Comparison of ENCODE assay signal across 19 mouse cellular contexts in the genomic region with DNA sequence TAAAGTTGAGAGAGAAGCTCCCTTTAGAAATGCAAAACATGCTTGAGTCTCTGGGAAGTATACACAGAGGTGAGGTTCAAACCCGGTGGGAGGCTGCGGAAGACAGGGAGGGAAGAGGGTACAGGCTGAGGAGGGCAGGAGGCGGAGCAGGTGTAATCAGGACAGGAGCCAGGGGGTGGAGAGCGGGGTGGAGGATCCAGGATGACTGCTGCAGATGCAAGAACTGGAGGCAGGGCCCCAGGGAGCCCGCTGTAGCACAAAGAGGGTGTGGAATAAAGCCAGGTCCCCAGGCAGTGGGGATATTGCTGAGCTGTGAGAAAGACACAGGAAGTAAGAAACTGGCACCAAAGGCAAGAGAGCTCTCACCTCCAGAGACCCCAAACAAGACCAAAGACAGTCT. TPM values are rescaled to one million over a fixed set of nuclear protein-coding genes. Genes with fewer than 3 reads are reported as not detected.
DNase-seq lines count a peak whose midpoint lies in the region; ATAC-seq lines count a peak whose summit lies in the region.
"Had no signal": no experiment of that assay in that cellular context is flagged by ENCODE, and none has a peak within 500 bp of the region (broad histone marks: within the 10 kb centered on the region; RNA-seq: fewer than 3 reads in every experiment).

No protein-coding gene starts in this region.

- no peak overlapping the region for H3K4me2 ChIP-seq in forebrain, embryonic 12.5 days
- no peak overlapping the region for H3K4me2 ChIP-seq in forebrain, embryonic 16.5 days (ENCODE audit: low read length)
- H3K4me2 ChIP-seq in kidney, embryonic 16.5 days (replicated peaks; ENCODE audit: low read depth, low read length) = 0 out of 2 replicates have a peak overlapping the region, but pooled peaks have one; percentile 7
- no peak overlapping the region for H3K4me2 ChIP-seq in kidney, embryonic 15.5 days
- H3K4me2 ChIP-seq in limb, embryonic 13.5 days (replicated peaks) = 0 out of 2 replicates have a peak overlapping the region, but pooled peaks have one; percentile 2
- H3K4me2 ChIP-seq: heart, embryonic 11.5 days; limb, embryonic 12.5 days; liver, embryonic 13.5 days; lung, embryonic 14.5 days had no signal

- WGBS in forebrain, embryonic 12.5 days = 24% methylated on average over 5 of the region's 5 CpGs
- 20% methylated on average over 5 of the region's 5 CpGs for WGBS in forebrain, embryonic 16.5 days
- 13% methylated on average over 5 of the region's 5 CpGs for WGBS in kidney, embryonic 16.5 days
- 25% methylated on average over 5 of the region's 5 CpGs for WGBS in kidney, embryonic 15.5 days
- WGBS in limb, embryonic 13.5 days = 25% methylated on average over 5 of the region's 5 CpGs

- no peaks in the 10 kb centered on the region for H3K27me3 ChIP-seq in forebrain, embryonic 12.5 days
- no peaks in the 10 kb centered on the region for H3K27me3 ChIP-seq in forebrain, embryonic 16.5 days (replicated peaks; ENCODE audit: control insufficient read depth, insufficient read depth, low read length)
- H3K27me3 ChIP-seq in kidney, embryonic 16.5 days (ENCODE audit: insufficient read depth, low read length) = no peaks in the 10 kb centered on the region
- H3K27me3 ChIP-seq in kidney, embryonic 15.5 days = peaks cover 8% of the 10 kb centered on the region; the same call in 1 of the 2 replicates
- peaks cover 44% of the 10 kb centered on the region for H3K27me3 ChIP-seq in limb, embryonic 13.5 days

- peaks cover 32% of the 10 kb centered on the region for H3K4me1 ChIP-seq in forebrain, embryonic 12.5 days
- peaks cover 14% of the 10 kb centered on the region for H3K4me1 ChIP-seq in forebrain, embryonic 16.5 days (replicated peaks; ENCODE audit: control insufficient read depth, insufficient read depth, low read length)
- 0 out of 2 replicates have a peak, but pooled peaks cover 2% of the 10 kb centered on the region for H3K4me1 ChIP-seq in kidney, embryonic 16.5 days (ENCODE audit: insufficient read depth, low read length)
- H3K4me1 ChIP-seq in kidney, embryonic 15.5 days = no peaks in the 10 kb centered on the region
- peaks cover 8% of the 10 kb centered on the region; the same call in 1 of the 2 replicates for H3K4me1 ChIP-seq in limb, embryonic 13.5 days
- H3K4me1 ChIP-seq: liver, embryonic 13.5 days had no signal

- ATAC-seq in forebrain, embryonic 12.5 days (ENCODE audit: low FRiP score) = no peak
- no peak for ATAC-seq in forebrain, embryonic 16.5 days
- ATAC-seq in kidney, embryonic 16.5 days (ENCODE audit: low FRiP score, low TSS enrichment) = no peak
- no peak for ATAC-seq in kidney, embryonic 15.5 days (replicated peaks; ENCODE audit: low FRiP score)
- no peak for ATAC-seq in limb, embryonic 13.5 days (ENCODE audit: low FRiP score, low read depth)
- ATAC-seq: forebrain, embryonic 14.5 days; inflammation-experienced regulatory T-cells, adult 6 months had no signal

- peak; percentile 7 for DNase-seq in thymus, postnatal 4 days
- no peak for DNase-seq in thymus, postnatal 14 days
- no peak for DNase-seq in embryo, embryonic 9.5 days (ENCODE audit: extremely low spot score)
- DNase-seq: adrenal gland, adult 8-10 months; kidney, adult 9 months; kidney, postnatal 4 days; liver, embryonic 13.5 days; lung, embryonic 14.5 days; lung, postnatal 36 days; retina, postnatal 1 day had no signal

- H3K4me3 ChIP-seq in forebrain, embryonic 12.5 days (replicated peaks) = no peak overlapping the region
- H3K4me3 ChIP-seq in forebrain, embryonic 16.5 days (replicated peaks; ENCODE audit: low read length) = no peak overlapping the region
- H3K4me3 ChIP-seq in kidney, embryonic 16.5 days (ENCODE audit: low read length) = no peak overlapping the region
- H3K4me3 ChIP-seq in kidney, embryonic 15.5 days (replicated peaks) = no peak overlapping the region
- H3K4me3 ChIP-seq in limb, embryonic 13.5 days = no peak overlapping the region
- H3K4me3 ChIP-seq: limb, embryonic 12.5 days; liver, embryonic 13.5 days had no signal

- H3K36me3 ChIP-seq in forebrain, embryonic 12.5 days (replicated peaks) = no peaks in the 10 kb centered on the region
- H3K36me3 ChIP-seq in forebrain, embryonic 16.5 days (ENCODE audit: control insufficient read depth, insufficient read depth) = no peaks in the 10 kb centered on the region
- no peaks in the 10 kb centered on the region for H3K36me3 ChIP-seq in kidney, embryonic 16.5 days (ENCODE audit: insufficient read depth, low read length)
- H3K36me3 ChIP-seq in kidney, embryonic 15.5 days = no peaks in the 10 kb centered on the region
- H3K36me3 ChIP-seq in limb, embryonic 13.5 days = no peaks in the 10 kb centered on the region
- H3K36me3 ChIP-seq: limb, embryonic 12.5 days; liver, embryonic 13.5 days had no signal

- peak overlapping the region; percentile 36; the same call in 1 of the 2 replicates for H3K27ac ChIP-seq in forebrain, embryonic 12.5 days
- no peak overlapping the region for H3K27ac ChIP-seq in forebrain, embryonic 16.5 days (ENCODE audit: low read length)
- no peak overlapping the region for H3K27ac ChIP-seq in kidney, embryonic 16.5 days (ENCODE audit: low read length)
- H3K27ac ChIP-seq in kidney, embryonic 15.5 days = no peak overlapping the region
- H3K27ac ChIP-seq in limb, embryonic 13.5 days = no peak overlapping the region
- H3K27ac ChIP-seq: limb, embryonic 12.5 days; liver, embryonic 13.5 days had no signal

- no peaks in the 10 kb centered on the region for H3K9me3 ChIP-seq in forebrain, embryonic 12.5 days
- H3K9me3 ChIP-seq in forebrain, embryonic 16.5 days (ENCODE audit: control insufficient read depth, low read length) = no peaks in the 10 kb centered on the region
- H3K9me3 ChIP-seq in kidney, embryonic 16.5 days (ENCODE audit: low read length) = no peaks in the 10 kb centered on the region
- H3K9me3 ChIP-seq in kidney, embryonic 15.5 days (replicated peaks) = no peaks in the 10 kb centered on the region
- no peaks in the 10 kb centered on the region for H3K9me3 ChIP-seq in limb, embryonic 13.5 days
- H3K9me3 ChIP-seq: limb, embryonic 12.5 days; liver, embryonic 13.5 days had no signal

- no peak overlapping the region for H3K9ac ChIP-seq in forebrain, embryonic 12.5 days
- H3K9ac ChIP-seq in forebrain, embryonic 16.5 days (replicated peaks; ENCODE audit: low read depth, low read length) = no peak overlapping the region
- no peak overlapping the region for H3K9ac ChIP-seq in kidney, embryonic 16.5 days (replicated peaks; ENCODE audit: low read length)
- no peak overlapping the region for H3K9ac ChIP-seq in kidney, embryonic 15.5 days
- H3K9ac ChIP-seq in limb, embryonic 13.5 days = no peak overlapping the region
- H3K9ac ChIP-seq: limb, embryonic 12.5 days; liver, embryonic 13.5 days; lung, embryonic 14.5 days had no signal

RNA-seq across cellular contexts. Expression of a gene that starts 38.1 kb away (rescaled TPM):
- polyA plus RNA-seq in forebrain, embryonic 12.5 days (2016; fragmentation: Nextera tagmentation; extraction: Ambion mirVana) = 31.9 and 35.5 TPM in 2 replicates
- 49.3 and 61.8 TPM in 2 replicates for polyA plus RNA-seq in forebrain, embryonic 16.5 days (2015; fragmentation: Nextera tagmentation; extraction: Ambion mirVana)
- polyA plus RNA-seq in kidney, embryonic 16.5 days (2015; fragmentation: Nextera tagmentation; extraction: Ambion mirVana) = 0.45 and 0.67 TPM in 2 replicates
- polyA plus RNA-seq in kidney, embryonic 15.5 days (2015; fragmentation: Nextera tagmentation; extraction: Ambion mirVana) = 0.55 and 1.4 TPM in 2 replicates
- polyA plus RNA-seq in limb, embryonic 13.5 days (2015; fragmentation: Nextera tagmentation; extraction: Ambion mirVana) = 1.0 and 1.3 TPM in 2 replicates
- polyA plus RNA-seq: inflammation-experienced regulatory T-cells, adult 6 months had no signal

Comparison
In these comparisons a context has a peak if more than half of its experiments do, and no peak if none do; other contexts are left out.
1. H3K4me2 ChIP-seq: peak in kidney, embryonic 16.5 days (single experiment) and limb, embryonic 13.5 days (single experiment); none in forebrain, embryonic 12.5 days (single experiment), forebrain, embryonic 16.5 days (single experiment) and kidney, embryonic 15.5 days (single experiment).
2. RNA of a gene that starts 38.1 kb away (polyA plus RNA-seq): 49.3 to 61.8 TPM in forebrain, embryonic 16.5 days and 31.9 to 35.5 TPM in forebrain, embryonic 12.5 days; 0.55 to 1.4 TPM in kidney, embryonic 15.5 days, 1.0 to 1.3 TPM in limb, embryonic 13.5 days and 0.45 to 0.67 TPM in kidney, embryonic 16.5 days; every median in the first group is over 10 times any median in the second.